Mouse (Mus musculus) kidney, embryonic 14.5 days (tissue): ENCODE measurements around the gene Mcm2. TPM values are rescaled to one million over a fixed set of nuclear protein-coding genes. Genes with fewer than 3 reads are reported as not detected.

ENCODE experiments used
- ATAC-seq: fragments of 200-750 bp; cut with Nextera tagmentation; 2 replicates; pipeline ENCODE4 v1.8.0; 2017; ENCODE audit warnings: moderate number of reproducible peaks, mild to moderate bottlenecking, moderate TSS enrichment, moderate library complexity; ENCODE audit not compliant: low FRiP score, low TSS enrichment
- H3K27ac ChIP-seq: fragments of 300-500 bp; sonication (generic); 2 replicates; pipeline ENCODE4 v1.5.1; 2014; ENCODE audit warnings: low read depth, mild to moderate bottlenecking, low read length, moderate library complexity, mixed read lengths
- H3K27me3 ChIP-seq: fragments of 300-500 bp; sonication (generic); 2 replicates; pipeline ENCODE4 v1.6.1; 2014; ENCODE audit warnings: mild to moderate bottlenecking, low read length; ENCODE audit not compliant: control insufficient read depth, insufficient read depth
- H3K36me3 ChIP-seq: fragments of 300-500 bp; sonication (generic); 2 replicates; pipeline ENCODE4 v1.6.1; 2014; ENCODE audit warnings: low read length, mixed read lengths; ENCODE audit not compliant: control insufficient read depth, insufficient read depth
- H3K4me1 ChIP-seq: fragments of 300-500 bp; sonication (generic); 2 replicates; pipeline ENCODE4 v1.6.1; 2014; ENCODE audit warnings: low read length, mixed read lengths; ENCODE audit not compliant: control insufficient read depth, insufficient read depth
- H3K4me2 ChIP-seq: fragments of 300-500 bp; sonication (generic); replicated peaks from 2 replicates; pipeline ENCODE4 v1.6.1; 2014; ENCODE audit warnings: low read depth, mild to moderate bottlenecking, low read length
- H3K4me3 ChIP-seq: fragments of 300-500 bp; sonication (generic); 2 replicates; pipeline ENCODE4 v1.5.1; 2014; ENCODE audit warnings: mild to moderate bottlenecking, low read length
- H3K9ac ChIP-seq: fragments of 300-500 bp; sonication (generic); 2 replicates; pipeline ENCODE4 v1.6.1; 2014; ENCODE audit warnings: low read depth, mild to moderate bottlenecking, low read length, moderate library complexity
- H3K9me3 ChIP-seq: fragments of 300-500 bp; sonication (generic); 2 replicates; pipeline ENCODE4 v1.6.1; 2016; ENCODE audit warnings: low read length; ENCODE audit not compliant: control insufficient read depth
- WGBS: fragments of 180-500 bp; shearing (Covaris S2); extraction: QIAGEN DNeasy Blood & Tissue Kit; methylation state at CpG from one replicate; pipeline ENCODE4 v1.1.7; 2014; 5-methylcytosine and 5-hydroxymethylcytosine counted together
- polyA plus RNA-seq: library from polyadenylated mRNA; unstranded; fragments of >200 nt; fragmentation: Nextera tagmentation; extraction: Ambion mirVana; gene quantifications from 2 replicates; pipeline ENCODE4 v1.2.1, GENCODE M21; 2014

Gene Mcm2
- polyA plus RNA-seq, 1 experiment from 2014 or later: 166 TPM

DNA sequence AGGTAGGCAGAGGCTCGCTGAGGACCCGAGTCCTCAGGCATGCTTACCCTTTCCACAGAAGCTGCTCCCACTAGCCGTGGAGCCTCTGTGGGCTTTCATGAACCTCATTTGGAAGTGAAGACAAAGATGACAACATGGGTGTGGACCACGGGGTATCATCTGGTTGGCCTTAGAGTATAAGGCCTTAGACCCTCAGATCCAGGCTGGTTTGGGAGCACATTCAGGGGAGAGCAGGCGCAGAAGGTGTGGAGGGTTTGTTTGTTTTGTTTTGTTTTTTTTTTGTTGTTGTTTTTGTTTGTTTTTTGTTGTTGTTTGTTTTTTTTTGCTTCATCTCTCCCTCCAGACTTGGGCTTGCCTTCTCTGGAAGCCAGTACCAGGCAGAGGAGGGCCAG, 40.1 kb upstream of the Mcm2 start:
- Histone ChIP-seq H3K9ac (no peak overlapping the region), H3K27me3 (peaks cover 3% of the 10 kb centered on the region; the same call in 1 of the 2 replicates), H3K27ac (no peak overlapping the region), H3K9me3 (no peaks in the 10 kb centered on the region), H3K4me2 (no peak overlapping the region), H3K4me3 (no peak overlapping the region), H3K4me1 (peaks cover 10% of the 10 kb centered on the region; the same call in 1 of the 2 replicates), H3K36me3 (no peaks in the 10 kb centered on the region)
- ATAC-seq: no peak
- 75% methylated on average over 5 of the region's 5 CpGs for WGBS

DNA sequence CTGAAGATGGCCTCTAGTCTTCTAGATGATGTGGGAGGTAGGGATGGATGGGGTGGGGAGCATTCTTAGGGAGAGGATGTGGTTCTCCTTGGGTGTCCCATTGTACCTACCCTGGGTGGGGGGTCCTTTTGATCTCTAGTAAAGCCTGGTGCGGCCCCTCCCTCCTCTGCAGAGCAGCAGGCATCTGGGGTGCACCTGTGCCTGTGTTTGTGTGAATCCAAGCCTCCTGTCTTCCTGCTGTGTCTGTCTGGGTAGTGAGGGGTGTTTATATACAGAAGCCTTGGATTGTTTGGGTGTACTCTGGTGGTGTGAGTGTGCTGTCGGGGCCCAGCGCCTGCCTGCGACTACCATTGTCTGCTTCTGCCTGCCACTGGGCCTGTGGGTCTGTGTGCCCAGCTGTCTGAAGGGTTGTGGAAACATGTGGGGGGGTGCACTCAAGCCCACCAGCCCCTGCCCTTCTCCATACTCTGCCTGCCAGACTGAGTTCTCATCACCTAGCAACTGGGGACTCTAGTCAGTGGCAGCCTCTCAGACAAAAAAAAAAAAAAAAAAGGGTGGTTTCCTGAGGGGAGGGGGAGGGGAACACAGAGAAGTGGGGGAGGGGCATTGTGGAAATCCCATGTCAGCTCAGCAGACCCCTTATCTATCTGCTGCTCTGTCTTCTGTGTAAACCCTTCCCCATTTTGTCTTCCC, 39.5 kb upstream of the Mcm2 start:
- peaks cover 3% of the 10 kb centered on the region; the same call in 1 of the 2 replicates for H3K27me3 ChIP-seq
- H3K4me2 ChIP-seq: no peak overlapping the region
- H3K9ac ChIP-seq: no peak overlapping the region
- H3K36me3 ChIP-seq: no peaks in the 10 kb centered on the region
- ATAC-seq: no peak
- 67% methylated on average over 4 of the region's 4 CpGs for WGBS
- H3K4me1 ChIP-seq: peaks cover 10% of the 10 kb centered on the region; the same call in 1 of the 2 replicates
- H3K9me3 ChIP-seq: no peaks in the 10 kb centered on the region
- H3K27ac ChIP-seq: no peak overlapping the region
- H3K4me3 ChIP-seq: no peak overlapping the region

GRCm38 (mm10) chr6:88937214-88937549, 38.6 kb upstream of the Mcm2 start:
- Histone ChIP-seq H3K4me1 (peaks cover 10% of the 10 kb centered on the region; the same call in 1 of the 2 replicates), H3K9me3 (no peaks in the 10 kb centered on the region), H3K27me3 (peaks cover 3% of the 10 kb centered on the region; the same call in 1 of the 2 replicates), H3K27ac (no peak overlapping the region), H3K4me3 (no peak overlapping the region), H3K36me3 (no peaks in the 10 kb centered on the region), H3K9ac (no peak overlapping the region), H3K4me2 (no peak overlapping the region)
- 58% methylated on average over 4 of the region's 4 CpGs for WGBS
- ATAC-seq: no peak

GRCm38 (mm10) chr6:88936342-88937213, 38.0 kb upstream of the Mcm2 start:
- ATAC-seq: no peak
- Histone ChIP-seq H3K4me3 (no peak overlapping the region), H3K36me3 (no peaks in the 10 kb centered on the region), H3K9me3 (no peaks in the 10 kb centered on the region), H3K4me2 (no peak overlapping the region), H3K27me3 (peaks cover 3% of the 10 kb centered on the region; the same call in 1 of the 2 replicates), H3K4me1 (peaks cover 10% of the 10 kb centered on the region; the same call in 1 of the 2 replicates), H3K27ac (no peak overlapping the region), H3K9ac (no peak overlapping the region)
- WGBS: 79% methylated on average over 13 of the region's 13 CpGs

DNA sequence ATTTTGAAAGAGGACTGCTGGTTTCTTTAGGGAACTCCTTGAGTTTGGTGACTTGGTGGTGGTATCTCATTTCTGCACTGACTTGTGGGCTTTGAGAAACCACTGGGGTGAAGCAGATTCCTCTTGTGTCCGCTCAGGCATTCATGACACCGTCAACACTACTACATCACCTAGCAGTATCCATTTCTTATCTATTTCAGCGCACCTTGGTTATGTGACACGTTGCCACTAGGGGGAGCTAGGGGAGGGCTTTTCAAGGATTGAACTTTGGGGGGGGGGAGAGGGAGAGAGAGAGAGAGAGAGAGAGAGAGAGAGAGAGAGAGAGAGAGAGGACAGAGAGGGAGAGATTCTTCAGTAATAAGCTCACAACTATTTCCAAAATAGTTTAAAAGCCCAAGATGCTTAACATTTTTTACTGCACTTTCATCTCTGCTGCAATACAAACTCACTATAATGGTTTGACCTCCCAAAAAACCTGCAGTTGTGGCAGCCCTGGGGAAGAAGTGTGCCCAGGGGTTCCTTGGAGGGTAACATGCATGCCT, 37.2 kb upstream of the Mcm2 start:
- H3K4me1 ChIP-seq: peaks cover 10% of the 10 kb centered on the region; the same call in 1 of the 2 replicates
- 4% methylated on average over 4 of the region's 4 CpGs for WGBS
- H3K27me3 ChIP-seq: peaks cover 3% of the 10 kb centered on the region; the same call in 1 of the 2 replicates

GRCm38 (mm10) chr6:88934816-88935215, 36.2 kb upstream of the Mcm2 start:
- Histone ChIP-seq H3K9ac (no peak overlapping the region), H3K36me3 (no peaks in the 10 kb centered on the region), H3K4me1 (peaks cover 10% of the 10 kb centered on the region; the same call in 1 of the 2 replicates), H3K4me2 (no peak overlapping the region), H3K4me3 (no peak overlapping the region), H3K9me3 (no peaks in the 10 kb centered on the region), H3K27ac (no peak overlapping the region), H3K27me3 (peaks cover 3% of the 10 kb centered on the region; the same call in 1 of the 2 replicates)
- WGBS: 31% methylated on average over 4 of the region's 4 CpGs
- ATAC-seq: no peak

More for the DNA sequence above, 37.2 kb upstream of the Mcm2 start:
- Histone ChIP-seq H3K4me2 (no peak overlapping the region), H3K27ac (no peak overlapping the region), H3K4me3 (no peak overlapping the region), H3K36me3 (no peaks in the 10 kb centered on the region), H3K9me3 (no peaks in the 10 kb centered on the region), H3K9ac (no peak overlapping the region)
- ATAC-seq: no peak

DNA sequence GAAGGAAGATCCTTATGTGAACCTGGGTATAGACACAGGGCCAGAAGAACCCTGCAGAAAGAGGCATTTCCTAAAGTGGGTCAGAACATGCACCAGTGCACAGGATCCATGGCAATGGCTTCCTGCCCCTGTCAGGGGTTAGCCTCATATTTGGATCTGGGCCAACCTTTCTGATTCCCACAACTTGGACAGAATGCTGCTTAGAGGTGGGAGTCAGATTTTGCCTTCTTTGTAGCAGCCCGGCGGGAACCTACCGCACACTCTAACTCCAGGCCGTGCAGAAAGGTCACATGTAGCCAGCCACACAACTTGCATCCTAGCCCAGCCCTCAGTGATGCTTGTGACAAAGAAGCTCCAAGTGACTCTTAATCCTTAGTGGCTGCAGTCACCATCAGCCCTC, 35.6 kb upstream of the Mcm2 start:
- Histone ChIP-seq H3K27ac (no peak overlapping the region), H3K27me3 (peaks cover 3% of the 10 kb centered on the region; the same call in 1 of the 2 replicates), H3K9me3 (no peaks in the 10 kb centered on the region), H3K4me3 (no peak overlapping the region), H3K9ac (no peak overlapping the region), H3K36me3 (no peaks in the 10 kb centered on the region), H3K4me1 (peaks cover 10% of the 10 kb centered on the region; the same call in 1 of the 2 replicates), H3K4me2 (no peak overlapping the region)
- WGBS: 55% methylated on average over 4 of the region's 4 CpGs
- no peak for ATAC-seq

GRCm38 (mm10) chr6:88931449-88931848, 32.9 kb upstream of the Mcm2 start:
- H3K4me1 ChIP-seq: peaks cover 10% of the 10 kb centered on the region
- no peaks in the 10 kb centered on the region for H3K9me3 ChIP-seq
- H3K27me3 ChIP-seq: peaks cover 3% of the 10 kb centered on the region; the same call in 1 of the 2 replicates
- no peak overlapping the region for H3K4me3 ChIP-seq
- no peak overlapping the region for H3K9ac ChIP-seq
- no peak overlapping the region for H3K27ac ChIP-seq
- WGBS: 71% methylated on average over 2 of the region's 2 CpGs
- H3K4me2 ChIP-seq: no peak overlapping the region
- ATAC-seq: no peak
- no peaks in the 10 kb centered on the region for H3K36me3 ChIP-seq
